Mouse (Mus musculus) C2C12 (cell line): ENCODE data around the gene Smoc2. TPM values are rescaled to one million over a fixed set of nuclear protein-coding genes. Genes with fewer than 3 reads are reported as not detected.

Source experiments
- H3K27me3 ChIP-seq: one replicate; pipeline ENCODE4 v1.6.1; 2011; ENCODE audit not compliant: control insufficient read depth, insufficient read depth, insufficient read length
- H3K36me3 ChIP-seq: one replicate; pipeline ENCODE4 v1.6.1; 2011; ENCODE audit not compliant: control insufficient read depth, insufficient read depth
- H3K4me3 ChIP-seq: one replicate; pipeline ENCODE4 v1.5.1; 2011; ENCODE audit warnings: mild to moderate bottlenecking, control low read depth; ENCODE audit not compliant: poor library complexity, insufficient read depth, severe bottlenecking
- H3K79me2 ChIP-seq: one replicate; pipeline ENCODE4 v1.6.1; 2011; ENCODE audit not compliant: control insufficient read depth, insufficient read depth
- H3K79me3 ChIP-seq: one replicate; pipeline ENCODE4 v1.6.1; 2011; ENCODE audit warnings: low read depth, control low read depth
- H3ac ChIP-seq: one replicate; pipeline ENCODE3; 2011; ENCODE audit warnings: low read depth; ENCODE audit not compliant: control insufficient read depth, insufficient read length
- CEBPB ChIP-seq: IDR thresholded peaks from one replicate; pipeline ENCODE4 v1.6.1; 2011; ENCODE audit warnings: low read depth, mild to moderate bottlenecking, control low read depth, moderate library complexity
- CTCF ChIP-seq: IDR thresholded peaks from one replicate; pipeline ENCODE4 v1.5.1; 2011; ENCODE audit not compliant: control insufficient read depth, insufficient read depth, insufficient read length
- FOSL1 ChIP-seq: IDR thresholded peaks from one replicate; pipeline ENCODE4 v1.8.0; 2011; ENCODE audit warnings: mild to moderate bottlenecking, low read length; ENCODE audit not compliant: poor library complexity, insufficient read depth, severe bottlenecking
- MAX ChIP-seq: IDR thresholded peaks from one replicate; pipeline ENCODE4 v1.6.1; 2011; ENCODE audit warnings: mild to moderate bottlenecking, control low read depth
- MYOD1 ChIP-seq: IDR thresholded peaks from one replicate; pipeline ENCODE4 v1.6.1; 2011; ENCODE audit warnings: low read depth; ENCODE audit not compliant: control insufficient read depth, insufficient read length
- MYOG ChIP-seq: IDR thresholded peaks from one replicate; pipeline ENCODE4 v1.6.1; 2011; ENCODE audit not compliant: control insufficient read depth, insufficient read length; ENCODE audit errors: extremely low read depth
- USF1 ChIP-seq: IDR thresholded peaks from one replicate; pipeline ENCODE4 v1.6.1; 2011; ENCODE audit warnings: low read depth, mild to moderate bottlenecking, control low read depth, moderate library complexity
- polyA plus RNA-seq: library from polyadenylated mRNA; unstranded; fragments of >200 nt; fragmentation: generic; extraction: Trizol; gene quantifications from one replicate; pipeline ENCODE4 v1.2.1, GENCODE M21; 2012; ENCODE audit warnings: missing spikeins

Smoc2 gene
- polyA plus RNA-seq, 1 experiment: 69.7 TPM

DNA sequence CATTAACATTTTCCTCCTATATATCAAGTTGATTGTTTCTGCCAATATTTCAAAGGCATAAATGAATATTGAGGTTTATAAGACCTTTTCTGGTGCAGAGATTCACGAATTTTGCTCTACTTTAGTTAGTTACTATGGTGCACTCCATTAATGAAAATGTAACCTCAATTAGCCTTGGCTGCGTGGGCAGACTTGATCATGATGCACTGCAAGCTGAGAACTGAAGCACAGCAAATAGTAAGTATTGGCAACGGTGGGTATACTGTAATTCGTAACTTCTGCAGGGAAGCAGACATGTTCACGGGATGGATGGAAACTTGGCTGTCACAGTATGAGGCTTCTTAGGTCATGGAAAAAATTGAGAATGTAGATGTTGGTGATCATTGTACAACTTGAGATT is 166.3 kb downstream of the Smoc2 start:
- no peaks in the 10 kb centered on the region for H3K36me3 ChIP-seq
- TF ChIP-seq MAX (no peak), CTCF (no peak), MYOG (no peak), FOSL1 (no peak), MYOD1 (no peak), USF1 (no peak), CEBPB (no peak)
- H3K27me3 ChIP-seq: no peaks in the 10 kb centered on the region
- H3K4me3 ChIP-seq: no peak overlapping the region
- no peaks in the 10 kb centered on the region for H3K79me2 ChIP-seq
- no peaks in the 10 kb centered on the region for H3K79me3 ChIP-seq
- H3ac ChIP-seq: no peak overlapping the region

DNA sequence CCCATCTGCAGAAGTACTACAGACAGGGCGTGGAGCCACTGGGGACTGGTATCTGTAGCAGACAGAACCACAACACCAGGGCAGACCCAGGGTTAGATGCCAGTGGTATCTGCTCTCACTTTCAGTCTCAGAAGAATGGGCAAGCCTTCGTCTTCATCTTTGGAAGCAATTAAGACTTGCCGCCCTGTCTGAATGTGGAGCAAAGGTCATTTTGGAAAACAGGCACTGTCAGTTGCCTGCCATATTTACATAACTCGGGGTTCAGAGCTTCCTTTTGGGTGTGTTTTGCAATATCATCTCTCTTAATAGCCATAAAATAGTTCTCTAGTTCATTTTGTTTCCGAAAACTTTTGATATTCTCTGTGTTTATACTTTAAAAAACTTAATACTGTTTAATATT is 168.0 kb downstream of the Smoc2 start:
- H3ac ChIP-seq: no peak overlapping the region
- no peaks in the 10 kb centered on the region for H3K27me3 ChIP-seq
- H3K79me2 ChIP-seq: no peaks in the 10 kb centered on the region
- no peak for TF ChIP-seq MYOG
- no peak for TF ChIP-seq MYOD1
- no peak for TF ChIP-seq MAX
- no peak for TF ChIP-seq FOSL1
- H3K36me3 ChIP-seq: no peaks in the 10 kb centered on the region
- no peak overlapping the region for H3K4me3 ChIP-seq
- H3K79me3 ChIP-seq: no peaks in the 10 kb centered on the region

Other genes starting within 250 kb of the Smoc2 start
- gene Gm7358, start 220.0 kb upstream of the Smoc2 start, polyA plus RNA-seq: not detected
- 1.6 TPM for gene Dact2, start 75.2 kb upstream of the Smoc2 start, polyA plus RNA-seq